Mouse (Mus musculus): ENCODE results near the gene Arntl. TPM values are rescaled to one million over a fixed set of nuclear protein-coding genes. Genes with fewer than 3 reads are reported as not detected.

Arntl gene
- total RNA-seq, 2 experiments from 2014 or later = 31.1 to 32.0 TPM

GRCm38 (mm10) chr7:113279246-113279645, 72.0 kb downstream of the Arntl start:
- DNase-seq (ENCODE audit: extremely low spot score in 1 of 2, low spot score in 1 of 2) = no peak

GRCm38 (mm10) chr7:113285405-113285804, 78.1 kb downstream of the Arntl start:
- no peak for DNase-seq (ENCODE audit: extremely low spot score in 1 of 2, low spot score in 1 of 2)

GRCm38 (mm10) chr7:113289211-113289610, 81.9 kb downstream of the Arntl start:
- no peak for DNase-seq (ENCODE audit: extremely low spot score in 1 of 2, low spot score in 1 of 2)

GRCm38 (mm10) chr7:113291741-113292140, 84.5 kb downstream of the Arntl start:
- no peak for DNase-seq (ENCODE audit: extremely low spot score in 1 of 2, low spot score in 1 of 2)

GRCm38 (mm10) chr7:113292193-113292592, 84.9 kb downstream of the Arntl start:
- no peak for DNase-seq (ENCODE audit: extremely low spot score in 1 of 2, low spot score in 1 of 2)

- DNase-seq (ENCODE audit: extremely low spot score in 1 of 2, low spot score in 1 of 2) = no peak
These were observed 87.3 kb downstream of the Arntl start for GRCm38 (mm10) chr7:113294598-113294997.

GRCm38 (mm10) chr7:113295077-113295890, 88.0 kb downstream of the Arntl start:
- DNase-seq (ENCODE audit: extremely low spot score in 1 of 2, low spot score in 1 of 2) = no peak

- no peak for DNase-seq (ENCODE audit: extremely low spot score in 1 of 2, low spot score in 1 of 2)
These were observed 90.5 kb downstream of the Arntl start for GRCm38 (mm10) chr7:113297813-113298212.

GRCm38 (mm10) chr7:113310136-113310535, 102.9 kb downstream of the Arntl start:
- DNase-seq (ENCODE audit: extremely low spot score in 1 of 2, low spot score in 1 of 2) = no peak

- DNase-seq (ENCODE audit: extremely low spot score in 1 of 2, low spot score in 1 of 2) = peak; percentile 41 to 74
These were observed 104.5 kb downstream of the Arntl start for GRCm38 (mm10) chr7:113311784-113312183.

- no peak for DNase-seq (ENCODE audit: extremely low spot score in 1 of 2, low spot score in 1 of 2)
These were observed 112.9 kb downstream of the Arntl start for GRCm38 (mm10) chr7:113320128-113320527.

- no peak for DNase-seq (ENCODE audit: extremely low spot score in 1 of 2, low spot score in 1 of 2)
These were observed 126.8 kb downstream of the Arntl start for GRCm38 (mm10) chr7:113334036-113334435.

GRCm38 (mm10) chr7:113335250-113335649, 128.0 kb downstream of the Arntl start:
- DNase-seq (ENCODE audit: extremely low spot score in 1 of 2, low spot score in 1 of 2) = no peak

GRCm38 (mm10) chr7:113347271-113347670, 140.0 kb downstream of the Arntl start:
- DNase-seq (ENCODE audit: extremely low spot score in 1 of 2, low spot score in 1 of 2) = peak; percentile 16 to 29

- DNase-seq (ENCODE audit: extremely low spot score in 1 of 2, low spot score in 1 of 2) = no peak
These were observed 140.4 kb downstream of the Arntl start for GRCm38 (mm10) chr7:113347694-113348093.

- DNase-seq (ENCODE audit: extremely low spot score in 1 of 2, low spot score in 1 of 2) = no peak
These were observed 141.8 kb downstream of the Arntl start for GRCm38 (mm10) chr7:113349089-113349488.

Other genes with a start within 250 kb of the Arntl start
- 10 to 100 TPM; 59.3 to 66.3 TPM for gene Btbd10, start 161.9 kb downstream of the Arntl start, total RNA-seq (2021)
- gene Pth, start 181.1 kb downstream of the Arntl start, total RNA-seq (2021) = not detected

Measured in layer of hippocampus, postnatal 25 days (tissue).